10 mouse cellular contexts compared by ENCODE assay signal in genomic region chr3:103802861-103803260, GRCm38 (mm10). TPM values are rescaled to one million over a fixed set of nuclear protein-coding genes. Genes with fewer than 3 reads are reported as not detected.
DNase-seq lines count a peak whose midpoint lies in the region; ATAC-seq and TF ChIP-seq lines count a peak whose summit lies in the region.
"Had no signal": no experiment of that assay in that cellular context is flagged by ENCODE, and none has a peak within 500 bp of the region (broad histone marks: within the 10 kb centered on the region; RNA-seq: fewer than 3 reads in every experiment).

No protein-coding gene starts in this region.

- H3K4me3 ChIP-seq in megakaryocyte, embryonic 14.5 days (replicated peaks): peak overlapping the region; percentile 79
- no peak overlapping the region for H3K4me3 ChIP-seq in heart, embryonic 16.5 days (ENCODE audit: low read length)
- no peak overlapping the region for H3K4me3 ChIP-seq in liver, embryonic 14.5 days (ENCODE audit: insufficient read depth in 1 of 2, low read depth in 2 of 2, low read length in 2 of 2)
- H3K4me3 ChIP-seq in forebrain, embryonic 15.5 days: no peak overlapping the region
- H3K4me3 ChIP-seq: embryonic facial prominence, embryonic 13.5 days; midbrain, embryonic 10.5 days had no signal

- DNase-seq in liver, embryonic 14.5 days (ENCODE audit: low read depth in 3 of 3, low spot score in 3 of 3): no peak
- DNase-seq in right cerebral cortex, postnatal 10 days (ENCODE audit: low spot score in 2 of 2): no peak
- no peak for DNase-seq in cerebellum, postnatal 36 days

- TF ChIP-seq EP300 in liver, embryonic 14.5 days (IDR thresholded peaks at IDR 0.05; ENCODE audit: low read depth): no peak

- peaks cover 55% of the 10 kb centered on the region for H3K36me3 ChIP-seq in megakaryocyte, embryonic 14.5 days (replicated peaks; ENCODE audit: low read length)
- peaks cover 19% of the 10 kb centered on the region for H3K36me3 ChIP-seq in heart, embryonic 16.5 days (ENCODE audit: control insufficient read depth, insufficient read depth)
- H3K36me3 ChIP-seq in liver, embryonic 14.5 days (replicated peaks; ENCODE audit: control insufficient read depth, insufficient read depth, low read depth): peaks cover 62% of the 10 kb centered on the region
- H3K36me3 ChIP-seq in forebrain, embryonic 15.5 days: peaks cover 39% of the 10 kb centered on the region; the same call in 1 of the 2 replicates

- H3K4me1 ChIP-seq in megakaryocyte, embryonic 14.5 days: peaks cover 96% of the 10 kb centered on the region
- peaks cover 13% of the 10 kb centered on the region for H3K4me1 ChIP-seq in heart, embryonic 16.5 days (ENCODE audit: control insufficient read depth, insufficient read depth, low read length)
- peaks cover 69 to 71% of the 10 kb centered on the region in 2 experiments for H3K4me1 ChIP-seq in liver, embryonic 14.5 days (replicated peaks; ENCODE audit: control insufficient read depth in 2 of 2, insufficient read depth in 2 of 2, low read length in 1 of 2)
- H3K4me1 ChIP-seq in forebrain, embryonic 15.5 days: peaks cover 2% of the 10 kb centered on the region

- H3K4me2 ChIP-seq in heart, embryonic 16.5 days (ENCODE audit: low read depth, low read length): no peak overlapping the region
- H3K4me2 ChIP-seq in liver, embryonic 14.5 days (ENCODE audit: low read depth): peak overlapping the region; percentile 13; the same call in 1 of the 2 replicates
- H3K4me2 ChIP-seq in forebrain, embryonic 15.5 days (replicated peaks): no peak overlapping the region
- H3K4me2 ChIP-seq: embryonic facial prominence, embryonic 13.5 days had no signal

- TF ChIP-seq CTCF in liver, embryonic 14.5 days (IDR thresholded peaks at IDR 0.05; ENCODE audit: low read depth): no peak

- no peak overlapping the region for H3K9ac ChIP-seq in heart, embryonic 16.5 days (ENCODE audit: low read length)
- H3K9ac ChIP-seq in liver, embryonic 14.5 days (replicated peaks): no peak overlapping the region
- H3K9ac ChIP-seq in forebrain, embryonic 15.5 days (replicated peaks): no peak overlapping the region
- H3K9ac ChIP-seq: embryonic facial prominence, embryonic 13.5 days had no signal

- ATAC-seq in megakaryocyte, adult 5-6 weeks (ENCODE audit: poor library complexity, severe bottlenecking): no peak
- no peak for ATAC-seq in heart, embryonic 16.5 days (replicated peaks; ENCODE audit: extremely low read depth, insufficient read depth, low FRiP score)
- ATAC-seq in liver, embryonic 14.5 days (ENCODE audit: insufficient read depth): no peak
- ATAC-seq in forebrain, embryonic 15.5 days (replicated peaks): no peak

- WGBS in heart, embryonic 16.5 days: 73% methylated on average over 8 of the region's 8 CpGs
- 43% methylated on average over 8 of the region's 8 CpGs for WGBS in liver, embryonic 14.5 days (ENCODE audit: insufficient replicate concordance)
- WGBS in forebrain, embryonic 15.5 days: 91% methylated on average over 8 of the region's 8 CpGs

- H3K27me3 ChIP-seq in megakaryocyte, embryonic 14.5 days (replicated peaks): no peaks in the 10 kb centered on the region
- no peaks in the 10 kb centered on the region for H3K27me3 ChIP-seq in heart, embryonic 16.5 days (ENCODE audit: control insufficient read depth, insufficient read depth, low read length)
- no peaks in the 10 kb centered on the region for H3K27me3 ChIP-seq in liver, embryonic 14.5 days (ENCODE audit: control insufficient read depth, insufficient read depth, low read length)
- H3K27me3 ChIP-seq in forebrain, embryonic 15.5 days: no peaks in the 10 kb centered on the region
- H3K27me3 ChIP-seq: embryonic facial prominence, embryonic 13.5 days had no signal

- H3K27ac ChIP-seq in heart, embryonic 16.5 days (ENCODE audit: low read length): peak overlapping the region; percentile 79
- H3K27ac ChIP-seq in liver, embryonic 14.5 days: peak overlapping the region; percentile 75
- no peak overlapping the region for H3K27ac ChIP-seq in forebrain, embryonic 15.5 days (replicated peaks)
- H3K27ac ChIP-seq: midbrain, embryonic 10.5 days had no signal

- H3K9me3 ChIP-seq in megakaryocyte, embryonic 14.5 days: no peaks in the 10 kb centered on the region
- H3K9me3 ChIP-seq in heart, embryonic 16.5 days (replicated peaks; ENCODE audit: control insufficient read depth, low read length): no peaks in the 10 kb centered on the region
- H3K9me3 ChIP-seq in liver, embryonic 14.5 days (ENCODE audit: control insufficient read depth, low read length): no peaks in the 10 kb centered on the region
- no peaks in the 10 kb centered on the region for H3K9me3 ChIP-seq in forebrain, embryonic 15.5 days
- H3K9me3 ChIP-seq: embryonic facial prominence, embryonic 13.5 days; midbrain, embryonic 10.5 days had no signal

RNA-seq across cellular contexts. Expression of gene Dclre1b, which starts 6.4 kb away (rescaled TPM):
- polyA plus RNA-seq in megakaryocyte, embryonic 14.5 days (2012; ENCODE audit: insufficient read depth, low replicate concordance): 3.1 and 10.5 TPM in 2 replicates
- total RNA-seq in megakaryocyte, adult 5-6 weeks (2015): 33.1 and 37.1 TPM in 2 replicates
- 23.4 and 24.5 TPM in 2 replicates for total RNA-seq in megakaryocyte, adult 5-6 weeks (2017)
- polyA plus RNA-seq in heart, embryonic 16.5 days (2015; fragmentation: Nextera tagmentation; extraction: Ambion mirVana): 17.1 and 18.7 TPM in 2 replicates
- 9.7 and 11.5 TPM in 2 replicates for polyA plus RNA-seq in liver, embryonic 14.5 days (2012; rRNA removed)
- 24.9 and 27.4 TPM in 2 replicates for polyA plus RNA-seq in liver, embryonic 14.5 days (2014; fragmentation: Nextera tagmentation; extraction: Ambion mirVana)
- polyA plus RNA-seq in forebrain, embryonic 15.5 days (2015; fragmentation: Nextera tagmentation; extraction: Ambion mirVana): 24.2 and 26.8 TPM in 2 replicates

RNA-seq across cellular contexts. Expression of gene Ap4b1, which starts 6.5 kb away (rescaled TPM):
- 2.8 and 3.6 TPM in 2 replicates for polyA plus RNA-seq in megakaryocyte, embryonic 14.5 days (2012; ENCODE audit: insufficient read depth, low replicate concordance)
- total RNA-seq in megakaryocyte, adult 5-6 weeks (2015): 19.2 and 20.2 TPM in 2 replicates
- total RNA-seq in megakaryocyte, adult 5-6 weeks (2017): 17.8 TPM in 2 replicates
- polyA plus RNA-seq in heart, embryonic 16.5 days (2015; fragmentation: Nextera tagmentation; extraction: Ambion mirVana): 16.2 and 17.2 TPM in 2 replicates
- 11.0 and 11.4 TPM in 2 replicates for polyA plus RNA-seq in liver, embryonic 14.5 days (2012; rRNA removed)
- 12.8 and 15.3 TPM in 2 replicates for polyA plus RNA-seq in liver, embryonic 14.5 days (2014; fragmentation: Nextera tagmentation; extraction: Ambion mirVana)
- 21.4 and 23.5 TPM in 2 replicates for polyA plus RNA-seq in forebrain, embryonic 15.5 days (2015; fragmentation: Nextera tagmentation; extraction: Ambion mirVana)

RNA-seq across cellular contexts. Expression of gene Gm43064, which starts 6.5 kb away (rescaled TPM):
- polyA plus RNA-seq in megakaryocyte, embryonic 14.5 days (2012; ENCODE audit: insufficient read depth, low replicate concordance): not detected in 2 replicates
- total RNA-seq in megakaryocyte, adult 5-6 weeks (2015): 0.32 and 0.45 TPM in 2 replicates
- total RNA-seq in megakaryocyte, adult 5-6 weeks (2017): not detected in 2 replicates
- 0.30 and 0.32 TPM in 2 replicates for polyA plus RNA-seq in heart, embryonic 16.5 days (2015; fragmentation: Nextera tagmentation; extraction: Ambion mirVana)
- polyA plus RNA-seq in liver, embryonic 14.5 days (2012; rRNA removed): 0.48 and 1.6 TPM in 2 replicates
- 0.10 and 0.34 TPM in 2 replicates for polyA plus RNA-seq in liver, embryonic 14.5 days (2014; fragmentation: Nextera tagmentation; extraction: Ambion mirVana)
- 0.37 TPM in 1 of 2 replicates, not detected in the other for polyA plus RNA-seq in forebrain, embryonic 15.5 days (2015; fragmentation: Nextera tagmentation; extraction: Ambion mirVana)
- total RNA-seq: hematopoietic stem cell, adult 5-6 weeks had no signal

RNA-seq across cellular contexts. Expression of gene Hipk1, which starts 11.5 kb away (rescaled TPM):
- 23.3 and 49.7 TPM in 2 replicates for polyA plus RNA-seq in megakaryocyte, embryonic 14.5 days (2012; ENCODE audit: insufficient read depth, low replicate concordance)
- 287 and 324 TPM in 2 replicates for total RNA-seq in megakaryocyte, adult 5-6 weeks (2015)
- 142 and 182 TPM in 2 replicates for total RNA-seq in megakaryocyte, adult 5-6 weeks (2017)
- polyA plus RNA-seq in heart, embryonic 16.5 days (2015; fragmentation: Nextera tagmentation; extraction: Ambion mirVana): 10.8 and 11.6 TPM in 2 replicates
- polyA plus RNA-seq in liver, embryonic 14.5 days (2012; rRNA removed): 22.4 and 22.7 TPM in 2 replicates
- polyA plus RNA-seq in liver, embryonic 14.5 days (2014; fragmentation: Nextera tagmentation; extraction: Ambion mirVana): 17.1 and 18.9 TPM in 2 replicates
- 13.0 and 13.5 TPM in 2 replicates for polyA plus RNA-seq in forebrain, embryonic 15.5 days (2015; fragmentation: Nextera tagmentation; extraction: Ambion mirVana)

RNA-seq across cellular contexts. Expression of gene Bcl2l15, which starts 29.5 kb away (rescaled TPM):
- not detected in 2 replicates for polyA plus RNA-seq in megakaryocyte, embryonic 14.5 days (2012; ENCODE audit: insufficient read depth, low replicate concordance)
- 0.30 and 0.76 TPM in 2 replicates for total RNA-seq in megakaryocyte, adult 5-6 weeks (2015)
- total RNA-seq in megakaryocyte, adult 5-6 weeks (2017): 0.22 and 2.5 TPM in 2 replicates
- polyA plus RNA-seq in heart, embryonic 16.5 days (2015; fragmentation: Nextera tagmentation; extraction: Ambion mirVana): 0.43 TPM in 1 of 2 replicates, not detected in the other
- 2.0 and 3.2 TPM in 2 replicates for polyA plus RNA-seq in liver, embryonic 14.5 days (2012; rRNA removed)
- 1.5 and 1.7 TPM in 2 replicates for polyA plus RNA-seq in liver, embryonic 14.5 days (2014; fragmentation: Nextera tagmentation; extraction: Ambion mirVana)
- polyA plus RNA-seq in forebrain, embryonic 15.5 days (2015; fragmentation: Nextera tagmentation; extraction: Ambion mirVana): 0.11 TPM in 1 of 2 replicates, not detected in the other
- polyA plus RNA-seq: midbrain, embryonic 10.5 days had no signal
